Mouse (Mus musculus) cerebellum, adult 11 months (tissue): ENCODE measurements around the gene Rangap1.
"Not testable (repeated sequence)": the region's sequence is repeated elsewhere in the genome, so short reads cannot be mapped to it uniquely, and the experiment has no call there.

ENCODE experiments used
- DNase-seq: peaks from one replicate; pipeline ENCODE4 v3.0.0; 2022

Rangap1 gene

GRCm38 (mm10) chr15:81744992-81745600 lies at the start of gene Rangap1, which contains the start of gene Zc3h7b:
TSS of gene Rangap1 (minus strand) at chr15:81745530.
TSS of gene Zc3h7b (plus strand) at chr15:81745057.
- DNase-seq: peak; percentile 61

GRCm38 (mm10) chr15:81792444-81792843 lies 47.1 kb upstream of the Rangap1 start:
- no peak for DNase-seq

- DNase-seq: no peak
Observed at GRCm38 (mm10) chr15:81787525-81787924, 42.2 kb upstream of the Rangap1 start.

GRCm38 (mm10) chr15:81785701-81786100 lies 40.4 kb upstream of the Rangap1 start:
- peak; percentile 39 for DNase-seq

- peak; percentile 45 for DNase-seq
Observed at GRCm38 (mm10) chr15:81784762-81785161, 39.4 kb upstream of the Rangap1 start.

GRCm38 (mm10) chr15:81781816-81782215 lies 36.5 kb upstream of the Rangap1 start:
- DNase-seq: peak; percentile 51

- no peak for DNase-seq
Observed at GRCm38 (mm10) chr15:81776631-81777422, 31.5 kb upstream of the Rangap1 start.

GRCm38 (mm10) chr15:81774505-81775171 lies 29.3 kb upstream of the Rangap1 start:
- DNase-seq: no peak

- no peak for DNase-seq
Observed at GRCm38 (mm10) chr15:81772431-81773120, 27.2 kb upstream of the Rangap1 start.

GRCm38 (mm10) chr15:81769037-81769436 lies 23.7 kb upstream of the Rangap1 start:
- no peak for DNase-seq

- no peak for DNase-seq
Observed at GRCm38 (mm10) chr15:81766439-81766838, 21.1 kb upstream of the Rangap1 start.

- DNase-seq: no peak
Observed at GRCm38 (mm10) chr15:81765651-81766050, 20.3 kb upstream of the Rangap1 start.

- no peak for DNase-seq
Observed at GRCm38 (mm10) chr15:81764573-81764972, 19.2 kb upstream of the Rangap1 start.

- no peak for DNase-seq
Observed at GRCm38 (mm10) chr15:81761959-81762358, 16.6 kb upstream of the Rangap1 start.

GRCm38 (mm10) chr15:81761381-81761780 lies 16.1 kb upstream of the Rangap1 start:
- no peak for DNase-seq

- DNase-seq: no peak
Observed at GRCm38 (mm10) chr15:81760361-81761079, 15.2 kb upstream of the Rangap1 start.

- no peak for DNase-seq
Observed at GRCm38 (mm10) chr15:81759542-81759941, 14.2 kb upstream of the Rangap1 start.

GRCm38 (mm10) chr15:81758701-81759100 lies 13.4 kb upstream of the Rangap1 start:
- peak; percentile 48 for DNase-seq

GRCm38 (mm10) chr15:81753669-81754068 lies 8.3 kb upstream of the Rangap1 start:
- no peak for DNase-seq

GRCm38 (mm10) chr15:81749742-81750141 lies 4.4 kb upstream of the Rangap1 start:
- DNase-seq: peak; percentile 49

GRCm38 (mm10) chr15:81745601-81746114 lies 328 bp upstream of the Rangap1 start:
- peak; percentile 38 for DNase-seq

- not testable (repeated sequence) for DNase-seq
Observed at GRCm38 (mm10) chr15:81742368-81742767, 3.0 kb downstream of the Rangap1 start.
